8 mouse cellular contexts compared by ENCODE assay signal in genomic region chr19:56397663-56398527, GRCm38 (mm10). TPM values are rescaled to one million over a fixed set of nuclear protein-coding genes. Genes with fewer than 3 reads are reported as not detected.
DNase-seq lines count a peak whose midpoint lies in the region; ATAC-seq and TF ChIP-seq lines count a peak whose summit lies in the region.

No protein-coding gene starts in this region.

- peaks cover 20% of the 10 kb centered on the region for H3K27me3 ChIP-seq in CH12.LX (replicated peaks)
- H3K27me3 ChIP-seq in forebrain, postnatal 0 days (ENCODE audit: insufficient read depth, low read length): peaks cover 4% of the 10 kb centered on the region; the same call in 1 of the 2 replicates
- H3K27me3 ChIP-seq in liver, embryonic 16.5 days (ENCODE audit: control insufficient read depth, insufficient read depth, low read depth, low read length): no peaks in the 10 kb centered on the region
- H3K27me3 ChIP-seq in stomach, postnatal 0 days (ENCODE audit: control insufficient read depth, insufficient read depth, low read length): no peaks in the 10 kb centered on the region

- TF ChIP-seq CTCF in CH12.LX (conservative IDR thresholded peaks at IDR 0.05 in 1 of 2, IDR thresholded peaks at IDR 0.05 in 1 of 2; ENCODE audit: low read depth in 2 of 2, low read length in 2 of 2): no peak
- TF ChIP-seq CTCF in forebrain, postnatal 0 days (IDR thresholded peaks at IDR 0.05; ENCODE audit: low read depth): no peak
- TF ChIP-seq CTCF in stomach, postnatal 0 days (IDR thresholded peaks at IDR 0.05; ENCODE audit: low read depth): no peak

- no peak for ATAC-seq in CD4-positive, CD25-positive, alpha-beta regulatory T cell, adult 4 months
- ATAC-seq in forebrain, postnatal 0 days: no peak
- ATAC-seq in liver, embryonic 16.5 days (ENCODE audit: low read depth): no peak
- no peak for ATAC-seq in stomach, postnatal 0 days (ENCODE audit: low FRiP score, low TSS enrichment)

- H3K9ac ChIP-seq in CH12.LX (ENCODE audit: insufficient read depth, low read depth): peak overlapping the region; percentile 76
- peak overlapping the region; percentile 71 for H3K9ac ChIP-seq in forebrain, postnatal 0 days
- peak overlapping the region; percentile 87 for H3K9ac ChIP-seq in liver, embryonic 16.5 days (ENCODE audit: low read depth, low read length)
- H3K9ac ChIP-seq in stomach, postnatal 0 days (ENCODE audit: low read length): peak overlapping the region; percentile 65

- peaks cover 5 to 24% of the 10 kb centered on the region in 2 experiments; a peak in 3 of 4 replicates for H3K4me1 ChIP-seq in CH12.LX (ENCODE audit: control insufficient read depth in 1 of 2, insufficient read depth in 2 of 2)
- H3K4me1 ChIP-seq in forebrain, postnatal 0 days (ENCODE audit: insufficient read depth): no peaks in the 10 kb centered on the region
- H3K4me1 ChIP-seq in liver, embryonic 16.5 days (ENCODE audit: control insufficient read depth, low read depth, low read length): peaks cover 54% of the 10 kb centered on the region
- H3K4me1 ChIP-seq in stomach, postnatal 0 days (replicated peaks; ENCODE audit: control insufficient read depth, insufficient read depth): peaks cover 8% of the 10 kb centered on the region; the same call in 1 of the 2 replicates

- TF ChIP-seq POLR2A in CH12.LX (IDR thresholded peaks at IDR 0.05; ENCODE audit: low read depth, low read length): no peak

- no peak for TF ChIP-seq EP300 in CH12.LX (IDR thresholded peaks at IDR 0.05; ENCODE audit: low read length)
- no peak for TF ChIP-seq EP300 in stomach, postnatal 0 days (optimal IDR thresholded peaks at IDR 0.05)

- dilution Hi-C loops in CH12.LX (cut with MboI; ENCODE audit: extremely low pct_ligation_motif_present, extremely low pct_unique_long_range_greater_than_20kb, low sequenced_read_pairs): no loop called here

- H3K36me3 ChIP-seq in CH12.LX (replicated peaks in 1 of 2; ENCODE audit: control insufficient read depth in 1 of 2, insufficient read depth in 1 of 2, low read length in 1 of 2): no peaks in the 10 kb centered on the region
- no peaks in the 10 kb centered on the region for H3K36me3 ChIP-seq in forebrain, postnatal 0 days (ENCODE audit: insufficient read depth)
- no peaks in the 10 kb centered on the region for H3K36me3 ChIP-seq in liver, embryonic 16.5 days (ENCODE audit: control insufficient read depth, insufficient read depth)
- no peaks in the 10 kb centered on the region for H3K36me3 ChIP-seq in stomach, postnatal 0 days (ENCODE audit: control insufficient read depth, insufficient read depth, low read length)

- peak overlapping the region; percentile 46 to 72 (median 69) for H3K4me3 ChIP-seq in CH12.LX (replicated peaks in 1 of 3; ENCODE audit: low read depth in 2 of 3, low read length in 2 of 3, poor library complexity in 1 of 3)
- peak overlapping the region; percentile 63 for H3K4me3 ChIP-seq in forebrain, postnatal 0 days (ENCODE audit: low read depth, low read length)
- peak overlapping the region; percentile 83 for H3K4me3 ChIP-seq in liver, embryonic 16.5 days (ENCODE audit: low read depth, low read length)
- H3K4me3 ChIP-seq in stomach, postnatal 0 days (ENCODE audit: low read depth, low read length): peak overlapping the region; percentile 58

- H3K27ac ChIP-seq in CH12.LX (ENCODE audit: insufficient read depth, low read depth): peak overlapping the region; percentile 42; the same call in 1 of the 2 replicates
- H3K27ac ChIP-seq in forebrain, postnatal 0 days (ENCODE audit: low read depth, low read length): no peak overlapping the region
- H3K27ac ChIP-seq in liver, embryonic 16.5 days (ENCODE audit: low read length): peak overlapping the region; percentile 83
- H3K27ac ChIP-seq in stomach, postnatal 0 days (replicated peaks): peak overlapping the region; percentile 93

- WGBS in forebrain, postnatal 0 days: 68% methylated on average over 11 of the region's 11 CpGs
- 13% methylated on average over 11 of the region's 11 CpGs for WGBS in liver, embryonic 16.5 days (ENCODE audit: insufficient replicate concordance)
- 43% methylated on average over 11 of the region's 11 CpGs for WGBS in stomach, postnatal 0 days

- peak; percentile 38 for DNase-seq in CD4-positive, CD25-positive, alpha-beta regulatory T cell, adult 2 months (ENCODE audit: low read depth, low spot score)
- DNase-seq in CH12.LX (ENCODE audit: extremely low read depth) (peak; percentile 12), MN1 (ENCODE audit: low spot score) (no peak)
- DNase-seq in forebrain, postnatal 0 days: no peak
- DNase-seq in stomach, postnatal 0 days (ENCODE audit: low spot score): no peak
- no peak for DNase-seq in left cerebral cortex, adult 9 months (ENCODE audit: low spot score in 2 of 2)

- TF ChIP-seq RAD21 in CH12.LX (IDR thresholded peaks at IDR 0.05; ENCODE audit: low read depth, low read length): no peak

- no peaks in the 10 kb centered on the region for H3K9me3 ChIP-seq in CH12.LX (replicated peaks; ENCODE audit: low read length)
- H3K9me3 ChIP-seq in forebrain, postnatal 0 days (ENCODE audit: low read length): no peaks in the 10 kb centered on the region
- no peaks in the 10 kb centered on the region for H3K9me3 ChIP-seq in liver, embryonic 16.5 days (replicated peaks; ENCODE audit: control insufficient read depth, low read length)
- no peaks in the 10 kb centered on the region for H3K9me3 ChIP-seq in stomach, postnatal 0 days (ENCODE audit: control insufficient read depth, low read length)

- in situ Hi-C loops in CH12.LX (cut with MboI; ENCODE audit: low pct_ligation_motif_present, low pct_unique_long_range_greater_than_20kb, low sequenced_read_pairs): no loop called here

- no peaks in the 10 kb centered on the region for H3K79me2 ChIP-seq in CH12.LX (replicated peaks; ENCODE audit: control insufficient read depth, extremely low read depth, insufficient read depth, poor library complexity, severe bottlenecking)

- peak overlapping the region; percentile 84 for H3K4me2 ChIP-seq in CH12.LX (ENCODE audit: insufficient read depth, low read depth, poor library complexity, severe bottlenecking)
- H3K4me2 ChIP-seq in forebrain, postnatal 0 days (ENCODE audit: low read depth): peak overlapping the region; percentile 84
- peak overlapping the region; percentile 90 for H3K4me2 ChIP-seq in liver, embryonic 16.5 days (ENCODE audit: low read depth, low read length)
- H3K4me2 ChIP-seq in stomach, postnatal 0 days (replicated peaks; ENCODE audit: low read depth): peak overlapping the region; percentile 82

TF ChIP-seq in CH12.LX, 34 proteins besides CTCF, POLR2A, EP300 and RAD21:
- TF ChIP-seq MYC (IDR thresholded peaks at IDR 0.05; ENCODE audit: low read depth, low read length) (no peak), MXI1 (IDR thresholded peaks at IDR 0.05; ENCODE audit: low read depth, low read length) (no peak), POLR2AphosphoS2 (IDR thresholded peaks at IDR 0.05; ENCODE audit: low read depth, low read length) (no peak), JUN (IDR thresholded peaks at IDR 0.05; ENCODE audit: insufficient read depth, low read depth, low read length) (no peak), SIN3A (IDR thresholded peaks at IDR 0.05; ENCODE audit: low read length) (no peak), TCF12 (IDR thresholded peaks at IDR 0.05; ENCODE audit: low read depth, low read length) (no peak), MAZ (IDR thresholded peaks at IDR 0.05; ENCODE audit: low read depth, low read length) (no peak), SMC3 (IDR thresholded peaks at IDR 0.05; ENCODE audit: low read depth, low read length) (no peak)

RNA-seq across cellular contexts. Expression of gene Casp7, which starts 1.0 kb away (rescaled TPM):
- 10 to 100 TPM; 32.7 to 45.4 TPM for polyA plus RNA-seq in CD4-positive, CD25-positive, alpha-beta regulatory T cell, adult 4 months (2017; shearing (Covaris generic))
- total RNA-seq in CH12.LX (2012; rRNA removed): 6.3 and 6.7 TPM in 2 replicates
- total RNA-seq in CH12.LX (2014; rRNA removed): 8.8 and 11.8 TPM in 2 replicates
- polyA plus RNA-seq in CH12.LX (2012; ENCODE audit: insufficient read length, low read depth): 5.8 and 6.8 TPM in 2 replicates
- 21.4 and 23.7 TPM in 2 replicates for total RNA-seq in forebrain, postnatal 0 days (2014; rRNA removed)
- 23.8 and 28.8 TPM in 2 replicates for polyA plus RNA-seq in forebrain, postnatal 0 days (2015; fragmentation: Nextera tagmentation; extraction: Ambion mirVana)
- 10.3 and 10.6 TPM in 2 replicates for polyA plus RNA-seq in liver, embryonic 16.5 days (2015; fragmentation: Nextera tagmentation; extraction: Ambion mirVana)
- polyA plus RNA-seq in stomach, postnatal 0 days (2015; fragmentation: Nextera tagmentation; extraction: Ambion mirVana): 17.9 and 20.8 TPM in 2 replicates

RNA-seq across cellular contexts. Expression of gene Nrap, which starts 8.1 kb away (rescaled TPM):
- under 1 TPM in 1 of 2 experiments, not detected in 1; 0.15 TPM for polyA plus RNA-seq in CD4-positive, CD25-positive, alpha-beta regulatory T cell, adult 4 months (2017; shearing (Covaris generic))
- total RNA-seq in CH12.LX (2012; rRNA removed): 0.88 and 1.5 TPM in 2 replicates
- total RNA-seq in CH12.LX (2014; rRNA removed): 0.04 TPM in 1 of 2 replicates, not detected in the other
- polyA plus RNA-seq in CH12.LX (2012; ENCODE audit: insufficient read length, low read depth): 0.15 and 0.17 TPM in 2 replicates
- 0.76 and 0.85 TPM in 2 replicates for total RNA-seq in forebrain, postnatal 0 days (2014; rRNA removed)
- polyA plus RNA-seq in forebrain, postnatal 0 days (2015; fragmentation: Nextera tagmentation; extraction: Ambion mirVana): 0.64 and 0.86 TPM in 2 replicates
- 0.28 and 0.32 TPM in 2 replicates for polyA plus RNA-seq in liver, embryonic 16.5 days (2015; fragmentation: Nextera tagmentation; extraction: Ambion mirVana)
- polyA plus RNA-seq in stomach, postnatal 0 days (2015; fragmentation: Nextera tagmentation; extraction: Ambion mirVana): 0.33 and 0.41 TPM in 2 replicates

Comparison
In these comparisons a context has a peak if more than half of its experiments do, and no peak if none do; other contexts are left out.
1. DNase-seq: peak in CD4-positive, CD25-positive, alpha-beta regulatory T cell, adult 2 months (single experiment) and CH12.LX (single experiment); none in forebrain, postnatal 0 days (single experiment), stomach, postnatal 0 days (single experiment), left cerebral cortex, adult 9 months (0 of 2) and MN1 (single experiment).
2. Peak in every context shown above with its lines, with median percentiles within 50 percentile points of each other: H3K4me2 ChIP-seq, H3K4me3 ChIP-seq and H3K9ac ChIP-seq.